Mouse (Mus musculus) ES-E14 (cell line): ENCODE measurements around the gene Slc25a41.

Experiments
- CHD2 ChIP-seq: IDR thresholded peaks from 2 replicates; pipeline ENCODE4 v1.6.1; 2014; ENCODE audit warnings: mild to moderate bottlenecking, low read depth, low read length, inconsistent platforms
- HCFC1 ChIP-seq: IDR thresholded peaks from 2 replicates; pipeline ENCODE4 v1.6.1; 2012; ENCODE audit warnings: low read length, inconsistent platforms, borderline replicate concordance; ENCODE audit not compliant: insufficient read depth
- MAFK ChIP-seq: IDR thresholded peaks from 2 replicates; pipeline ENCODE4 v1.6.1; 2014; ENCODE audit warnings: mild to moderate bottlenecking, low read depth, low read length, inconsistent platforms; ENCODE audit not compliant: insufficient read depth
- ZC3H11A ChIP-seq: IDR thresholded peaks from 2 replicates; pipeline ENCODE4 v1.6.1; 2012; ENCODE audit warnings: low read depth, mild to moderate bottlenecking, inconsistent platforms, low read length, borderline replicate concordance
- ZNF384 ChIP-seq: IDR thresholded peaks from 2 replicates; pipeline ENCODE4 v1.6.1; 2012; ENCODE audit warnings: low read depth, low read length, inconsistent platforms

- no peak for TF ChIP-seq ZC3H11A
- no peak for TF ChIP-seq CHD2
- TF ChIP-seq HCFC1: peak; percentile 89
- no peak for TF ChIP-seq ZNF384
- TF ChIP-seq MAFK: no peak
These were observed 51.2 kb downstream of the Slc25a41 start, which contains the start of gene Clpp for GRCm38 (mm10) chr17:56990115-56990746.
